Mouse (Mus musculus) small intestine, adult 2 months (tissue): ENCODE measurements at regions not wholly inside any gene's neighbourhood (a gene's known extent, or its start where the extent isn't known, plus 50 kb on each side); places are given as distances from the start of the nearest gene placed in this dataset.

Source experiments
- H3K27ac ChIP-seq: fragments of 200-500 bp; 2 replicates; pipeline ENCODE4 v1.5.1; 2012; ENCODE audit warnings: low read depth, low read length, control low read depth, inconsistent platforms; ENCODE audit not compliant: insufficient read depth
- H3K27me3 ChIP-seq: fragments of 200-500 bp; 2 replicates; pipeline ENCODE4 v1.6.1; 2012; ENCODE audit warnings: mild to moderate bottlenecking, moderate library complexity, low read length, inconsistent platforms; ENCODE audit not compliant: control insufficient read depth, insufficient read depth
- H3K36me3 ChIP-seq: fragments of 200-500 bp; 2 replicates; pipeline ENCODE4 v1.6.1; 2012; ENCODE audit warnings: mild to moderate bottlenecking, low read length, control low read depth, inconsistent platforms; ENCODE audit not compliant: control insufficient read depth, insufficient read depth
- H3K4me1 ChIP-seq: fragments of 200-500 bp; 2 replicates; pipeline ENCODE4 v1.6.1; 2012; ENCODE audit warnings: low read length, inconsistent platforms, mixed read lengths; ENCODE audit not compliant: control insufficient read depth, insufficient read depth, insufficient read length
- H3K4me3 ChIP-seq: fragments of 200-500 bp; 2 replicates; pipeline ENCODE4 v1.5.1; 2012; ENCODE audit warnings: low read depth, mild to moderate bottlenecking, control low read depth, inconsistent platforms, low read length, moderate library complexity
- CTCF ChIP-seq: fragments of 200-500 bp; IDR thresholded peaks from 2 replicates; pipeline ENCODE4 v1.5.1; 2012; ENCODE audit warnings: low read depth, mild to moderate bottlenecking, control low read depth, inconsistent platforms, low read length, moderate library complexity, mixed read lengths; ENCODE audit not compliant: insufficient replicate concordance, insufficient read length; ENCODE audit errors: extremely low read depth
- POLR2A ChIP-seq: fragments of 200-500 bp; IDR thresholded peaks from 2 replicates; pipeline ENCODE4 v1.6.1; 2012; ENCODE audit warnings: low read depth, mild to moderate bottlenecking, control low read depth, inconsistent platforms, low read length, moderate library complexity
- whole genome bisulfite sequencing: fragments of 180-500 bp; shearing (Covaris S2); methylation state at CpG from one replicate; pipeline ENCODE4 v1.1.7; 2018; 5-methylcytosine and 5-hydroxymethylcytosine counted together

DNA sequence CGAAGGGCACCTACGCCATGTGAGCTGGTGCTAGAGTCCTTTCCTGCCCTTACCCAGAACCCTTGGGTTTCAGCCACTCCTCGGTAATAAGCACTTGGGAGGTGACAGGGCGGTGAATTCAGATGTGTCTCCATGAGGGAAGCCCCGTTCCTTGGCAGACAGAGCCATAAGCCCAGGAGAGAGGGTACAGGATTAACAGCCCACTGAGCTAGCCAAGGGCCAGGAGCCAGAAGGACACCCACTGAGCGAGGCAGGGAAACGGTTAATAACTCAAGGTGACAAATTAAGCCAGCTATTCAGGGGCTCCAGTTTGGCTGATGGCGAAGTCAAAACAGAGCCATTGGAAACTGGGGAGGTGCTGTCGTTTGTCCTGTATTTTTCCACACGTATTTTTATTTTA, 75.9 kb upstream of the Sox9 start:
- TF ChIP-seq CTCF = no peak
- no peak for TF ChIP-seq POLR2A
- no peak overlapping the region for H3K27ac ChIP-seq
- 89% methylated on average over 10 of the region's 10 CpGs for WGBS
- no peaks in the 10 kb centered on the region for H3K4me1 ChIP-seq
- H3K36me3 ChIP-seq = no peaks in the 10 kb centered on the region
- no peak overlapping the region for H3K4me3 ChIP-seq
- no peaks in the 10 kb centered on the region for H3K27me3 ChIP-seq

DNA sequence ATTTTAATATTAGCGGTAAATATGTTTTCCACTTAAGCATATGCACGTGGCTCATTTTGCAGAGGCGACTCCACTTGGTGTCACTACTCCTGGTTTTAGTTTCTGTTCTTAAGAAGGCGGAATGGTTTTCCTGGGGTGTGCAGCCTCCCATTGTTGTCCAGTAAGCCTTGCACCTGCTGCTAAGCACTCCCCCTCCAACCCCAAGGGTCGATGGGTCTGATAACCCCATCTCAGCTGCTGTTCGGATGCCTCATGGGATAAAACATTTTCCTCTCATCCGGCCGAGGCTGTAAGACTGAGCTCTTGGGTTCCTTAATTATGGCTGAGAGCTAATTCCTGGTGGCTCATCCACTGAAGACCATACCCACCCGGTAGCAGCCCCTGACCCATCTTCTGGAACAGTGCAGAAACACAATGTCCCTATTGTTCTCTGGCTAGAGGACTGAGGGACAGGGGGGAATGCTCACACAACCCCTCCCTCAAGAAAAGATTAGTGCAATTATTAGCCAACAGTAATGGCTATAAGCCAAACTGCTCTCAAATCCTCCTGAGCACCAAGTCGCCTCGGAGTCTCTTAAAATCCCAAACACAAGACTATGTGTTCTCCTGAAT, 73.8 kb upstream of the Sox9 start:
- Histone ChIP-seq H3K27ac (no peak overlapping the region), H3K4me1 (no peaks in the 10 kb centered on the region), H3K27me3 (no peaks in the 10 kb centered on the region), H3K4me3 (no peak overlapping the region), H3K36me3 (no peaks in the 10 kb centered on the region)
- TF ChIP-seq POLR2A (no peak), CTCF (no peak)
- 67% methylated on average over 11 of the region's 11 CpGs for WGBS

GRCm38 (mm10) chr11:112711656-112712055, 70.4 kb upstream of the Sox9 start:
- WGBS = 71% methylated on average over 5 of the region's 5 CpGs
- Histone ChIP-seq H3K27me3 (no peaks in the 10 kb centered on the region), H3K36me3 (no peaks in the 10 kb centered on the region), H3K4me3 (no peak overlapping the region), H3K27ac (no peak overlapping the region), H3K4me1 (no peaks in the 10 kb centered on the region)
- TF ChIP-seq POLR2A (no peak), CTCF (no peak)

DNA sequence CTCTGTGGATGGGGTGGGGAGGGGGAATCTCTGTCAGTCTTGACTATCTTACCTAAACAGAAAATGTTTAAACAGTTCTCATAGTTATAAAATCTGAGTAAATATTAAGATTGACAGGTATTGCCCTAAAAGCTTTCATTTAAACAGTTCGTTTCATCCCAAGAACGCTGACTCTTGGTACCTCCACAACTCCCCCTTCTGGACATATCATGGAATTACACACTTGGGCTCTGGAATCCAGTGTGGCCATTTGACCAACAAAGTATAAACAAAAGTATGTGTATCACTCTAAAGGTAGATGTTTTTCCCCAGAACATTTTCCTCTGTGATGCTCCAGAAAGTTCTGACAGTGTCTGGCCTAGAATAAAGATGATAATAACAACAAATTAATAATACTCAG, 63.5 kb upstream of the Sox9 start:
- Histone ChIP-seq H3K27me3 (no peaks in the 10 kb centered on the region), H3K4me1 (0 out of 2 replicates have a peak, but pooled peaks cover 3% of the 10 kb centered on the region), H3K27ac (no peak overlapping the region), H3K4me3 (no peak overlapping the region), H3K36me3 (no peaks in the 10 kb centered on the region)
- TF ChIP-seq POLR2A (no peak), CTCF (no peak)
- WGBS = 86% methylated on average over 2 of the region's 2 CpGs

DNA sequence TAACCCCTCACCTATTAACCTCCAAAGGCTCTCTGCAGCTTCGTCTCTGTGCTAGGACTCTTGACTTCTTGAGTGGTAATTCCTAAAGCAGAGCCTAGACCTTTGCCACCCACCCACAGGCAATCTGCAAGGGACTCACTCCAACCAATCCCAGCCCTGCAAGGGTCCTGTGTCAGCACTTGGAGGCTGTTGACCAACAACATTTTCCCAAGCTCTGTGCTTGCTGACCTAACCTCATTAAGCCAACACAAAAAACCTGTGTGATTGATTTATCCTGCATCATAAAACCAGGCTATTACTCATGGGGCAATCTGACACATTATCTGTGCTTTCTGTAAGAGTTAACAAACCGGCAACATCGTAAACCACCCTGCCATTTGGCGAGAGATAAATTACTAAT, 61.4 kb upstream of the Sox9 start:
- H3K4me1 ChIP-seq = 0 out of 2 replicates have a peak, but pooled peaks cover 3% of the 10 kb centered on the region
- TF ChIP-seq CTCF = no peak
- TF ChIP-seq POLR2A = no peak
- H3K36me3 ChIP-seq = no peaks in the 10 kb centered on the region
- H3K4me3 ChIP-seq = no peak overlapping the region
- H3K27ac ChIP-seq = no peak overlapping the region
- no peaks in the 10 kb centered on the region for H3K27me3 ChIP-seq
- WGBS = 34% methylated on average over 4 of the region's 4 CpGs

DNA sequence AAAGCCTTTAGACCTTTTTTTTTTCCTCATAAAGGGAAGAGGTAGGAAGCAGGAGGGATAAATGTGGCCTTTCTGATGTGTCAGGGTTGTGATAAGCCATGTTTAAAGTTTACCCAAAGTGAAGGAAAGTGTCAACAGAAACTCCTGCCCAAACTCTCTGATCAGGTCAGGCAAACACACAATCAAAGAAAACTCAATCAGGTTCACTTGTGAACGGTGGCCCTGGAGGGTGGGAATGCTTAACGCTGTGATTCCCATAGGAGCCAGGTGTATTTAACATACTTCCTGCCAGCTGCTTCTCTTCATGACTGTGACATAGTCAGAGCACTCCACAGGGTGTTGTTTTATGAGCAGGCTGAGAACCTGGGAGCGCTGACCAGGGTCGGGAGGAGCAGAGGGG, 59.1 kb upstream of the Sox9 start:
- Histone ChIP-seq H3K4me3 (no peak overlapping the region), H3K27me3 (no peaks in the 10 kb centered on the region), H3K36me3 (no peaks in the 10 kb centered on the region), H3K4me1 (0 out of 2 replicates have a peak, but pooled peaks cover 3% of the 10 kb centered on the region), H3K27ac (no peak overlapping the region)
- 10% methylated on average over 4 of the region's 4 CpGs for WGBS
- TF ChIP-seq POLR2A (no peak), CTCF (no peak)

GRCm38 (mm10) chr11:112728154-112728952, 53.7 kb upstream of the Sox9 start:
- H3K4me1 ChIP-seq = no peaks in the 10 kb centered on the region
- no peak overlapping the region for H3K27ac ChIP-seq
- H3K4me3 ChIP-seq = no peak overlapping the region
- H3K36me3 ChIP-seq = no peaks in the 10 kb centered on the region
- no peaks in the 10 kb centered on the region for H3K27me3 ChIP-seq
- TF ChIP-seq CTCF (no peak), POLR2A (no peak)
- 55% methylated on average over 15 of the region's 15 CpGs for WGBS
